Mouse (Mus musculus) G1E (cell line): ENCODE results near the gene Gm10408.
"Not testable (repeated sequence)": the region's sequence is repeated elsewhere in the genome, so short reads cannot be mapped to it uniquely, and the experiment has no call there.

Source experiments
- CTCF ChIP-seq: IDR thresholded peaks from 2 replicates; pipeline ENCODE4 v1.5.1; 2012; ENCODE audit warnings: low read depth, low read length, inconsistent platforms, mixed read lengths
- GATA1 ChIP-seq: IDR thresholded peaks from 2 replicates; pipeline ENCODE4 v1.6.1; 2012; ENCODE audit warnings: borderline replicate concordance, low read length, inconsistent platforms, mixed read lengths
- TAL1 ChIP-seq: conservative IDR thresholded peaks from 2 replicates; pipeline ENCODE4 v1.6.1; 2012; ENCODE audit warnings: low read depth, low read length, inconsistent platforms, mixed read lengths

GRCm38 (mm10) chr14:3449079-3449478 lies at the start of gene Gm10408:
- TF ChIP-seq CTCF, TAL1, GATA1: not testable (repeated sequence)
